Mouse (Mus musculus): ENCODE results near the gene Herc3.

- TF ChIP-seq CTCF (IDR thresholded peaks at IDR 0.05; ENCODE audit: borderline replicate concordance, control insufficient read depth, extremely low read depth, insufficient read depth, low read length, poor library complexity): no peak
- no peak for TF ChIP-seq POLR2A (IDR thresholded peaks at IDR 0.05; ENCODE audit: control insufficient read depth, extremely low read depth, insufficient read depth, low read length, poor library complexity)
Measured at GRCm38 (mm10) chr6:58855676-58856367, 24.6 kb downstream of the Herc3 start.

Measured in thymus, adult 2 months (tissue).